8 mouse cellular contexts compared by ENCODE assay signal in the genomic region with DNA sequence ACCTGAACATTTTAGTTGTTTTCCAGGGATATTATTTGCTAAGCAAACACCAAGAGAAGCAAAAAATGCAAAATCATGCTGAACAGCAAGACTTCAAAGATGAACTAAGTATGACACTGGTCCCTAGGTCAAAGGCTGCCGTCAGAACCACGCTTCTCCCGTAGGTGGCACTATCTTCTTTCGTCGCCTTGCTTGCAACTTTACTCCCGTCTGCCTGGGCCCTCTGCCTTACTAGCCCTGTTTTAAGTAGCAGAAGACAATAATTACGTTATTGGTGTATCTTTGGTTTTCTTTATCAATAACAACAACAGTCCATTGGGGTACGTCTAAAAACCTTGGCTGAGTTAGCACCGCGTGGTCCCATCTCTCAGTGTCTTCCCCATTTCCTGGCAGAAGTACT. TPM values are rescaled to one million over a fixed set of nuclear protein-coding genes. Genes with fewer than 3 reads are reported as not detected.
DNase-seq lines count a peak whose midpoint lies in the region; ATAC-seq lines count a peak whose summit lies in the region.

No protein-coding gene starts in this region.

- H3K4me3 ChIP-seq in forebrain, embryonic 15.5 days: no peak overlapping the region
- H3K4me3 ChIP-seq in hindbrain, embryonic 15.5 days: no peak overlapping the region

- H3K4me2 ChIP-seq in forebrain, embryonic 15.5 days (replicated peaks): 0 out of 2 replicates have a peak overlapping the region, but pooled peaks have one; percentile 2
- peak overlapping the region; percentile 94; the same call in 1 of the 2 replicates for H3K4me2 ChIP-seq in hindbrain, embryonic 15.5 days

- 0 out of 2 replicates have a peak, but pooled peaks cover 7% of the 10 kb centered on the region for H3K27me3 ChIP-seq in forebrain, embryonic 15.5 days
- H3K27me3 ChIP-seq in hindbrain, embryonic 15.5 days: 0 out of 2 replicates have a peak, but pooled peaks cover 3% of the 10 kb centered on the region

- peaks cover 26% of the 10 kb centered on the region for H3K4me1 ChIP-seq in forebrain, embryonic 15.5 days
- peaks cover 32% of the 10 kb centered on the region for H3K4me1 ChIP-seq in hindbrain, embryonic 15.5 days (replicated peaks)

- intact Hi-C loops in left cerebral cortex, postnatal 36 days (cut with DNase I): loop anchor here (5.0 kb wide), 2 partner anchors 121 to 376 kb away; no protein-coding TSS in a partner anchor

- WGBS in forebrain, embryonic 15.5 days: 7% methylated on average over 10 of the region's 10 CpGs
- WGBS in hindbrain, embryonic 15.5 days: 6% methylated on average over 10 of the region's 10 CpGs

- DNase-seq in ovary, adult 18-20 months (ENCODE audit: low spot score): peak; percentile 7
- DNase-seq in ovary, postnatal 10 days (ENCODE audit: low spot score): no peak
- peak; percentile 82 for DNase-seq in brain, adult 2 months (ENCODE audit: low read depth, low spot score)
- DNase-seq in left cerebral cortex, postnatal 36 days (ENCODE audit: low spot score in 2 of 2): peak; percentile 17 to 23
- DNase-seq in neural tube, embryonic 10.5 days (ENCODE audit: extremely low spot score, low spot score): peak; percentile 53
- peak; percentile 25 to 61 for DNase-seq in thymus, postnatal 10 days (ENCODE audit: low spot score in 2 of 2)

- ATAC-seq in forebrain, embryonic 15.5 days (replicated peaks): no peak
- ATAC-seq in hindbrain, embryonic 15.5 days (ENCODE audit: low FRiP score, low read depth): no peak

- no peaks in the 10 kb centered on the region for H3K36me3 ChIP-seq in forebrain, embryonic 15.5 days
- H3K36me3 ChIP-seq in hindbrain, embryonic 15.5 days: no peaks in the 10 kb centered on the region

- H3K9ac ChIP-seq in forebrain, embryonic 15.5 days (replicated peaks): no peak overlapping the region
- no peak overlapping the region for H3K9ac ChIP-seq in hindbrain, embryonic 15.5 days

- no peak overlapping the region for H3K27ac ChIP-seq in forebrain, embryonic 15.5 days (replicated peaks)
- H3K27ac ChIP-seq in hindbrain, embryonic 15.5 days (replicated peaks): no peak overlapping the region

- no peaks in the 10 kb centered on the region for H3K9me3 ChIP-seq in forebrain, embryonic 15.5 days
- no peaks in the 10 kb centered on the region for H3K9me3 ChIP-seq in hindbrain, embryonic 15.5 days

RNA-seq across cellular contexts. Expression of gene Samd4, which starts 1.7 kb away (rescaled TPM):
- 4.6 and 5.7 TPM in 2 replicates for polyA plus RNA-seq in forebrain, embryonic 15.5 days (2015; fragmentation: Nextera tagmentation; extraction: Ambion mirVana)
- 3.9 and 4.4 TPM in 2 replicates for polyA plus RNA-seq in hindbrain, embryonic 15.5 days (2015; fragmentation: Nextera tagmentation; extraction: Ambion mirVana)
- total RNA-seq in left cerebral cortex, postnatal 36 days (2021): 10 to 100 TPM; 25.8 to 27.2 TPM

RNA-seq across cellular contexts. Expression of gene Cgrrf1, which starts 49.0 kb away (rescaled TPM):
- polyA plus RNA-seq in forebrain, embryonic 15.5 days (2015; fragmentation: Nextera tagmentation; extraction: Ambion mirVana): 14.6 and 14.9 TPM in 2 replicates
- polyA plus RNA-seq in hindbrain, embryonic 15.5 days (2015; fragmentation: Nextera tagmentation; extraction: Ambion mirVana): 17.5 and 21.9 TPM in 2 replicates
- total RNA-seq in left cerebral cortex, postnatal 36 days (2021): 10 to 100 TPM; 34.5 to 36.3 TPM

RNA-seq across cellular contexts. Expression of gene Gmfb, which starts 58.9 kb away (rescaled TPM):
- polyA plus RNA-seq in forebrain, embryonic 15.5 days (2015; fragmentation: Nextera tagmentation; extraction: Ambion mirVana): 103 and 116 TPM in 2 replicates
- polyA plus RNA-seq in hindbrain, embryonic 15.5 days (2015; fragmentation: Nextera tagmentation; extraction: Ambion mirVana): 116 and 118 TPM in 2 replicates
- 100 to 1,000 TPM; 133 to 145 TPM for total RNA-seq in left cerebral cortex, postnatal 36 days (2021)
